Mouse (Mus musculus) midbrain, embryonic 12.5 days (tissue): Measurements from ENCODE around the gene Supt4a. TPM values are rescaled to one million over a fixed set of nuclear protein-coding genes. Genes with fewer than 3 reads are reported as not detected.

Experiments
- ATAC-seq: fragments of 200-750 bp; cut with Nextera tagmentation; 2 replicates; pipeline ENCODE4 v1.8.0; 2017; ENCODE audit warnings: low read depth, moderate TSS enrichment, moderate library complexity; ENCODE audit not compliant: low FRiP score
- H3K27ac ChIP-seq: fragments of 300-500 bp; sonication (generic); replicated peaks from 2 replicates; pipeline ENCODE4 v1.5.1; 2016; ENCODE audit warnings: mild to moderate bottlenecking
- H3K27me3 ChIP-seq: fragments of 300-500 bp; sonication (generic); 2 replicates; pipeline ENCODE4 v1.6.1; 2016; ENCODE audit warnings: mild to moderate bottlenecking
- H3K36me3 ChIP-seq: fragments of 300-500 bp; sonication (generic); 2 replicates; pipeline ENCODE4 v1.6.1; 2016
- H3K4me1 ChIP-seq: fragments of 300-500 bp; sonication (generic); 2 replicates; pipeline ENCODE4 v1.6.1; 2016
- H3K4me2 ChIP-seq: fragments of 300-500 bp; sonication (generic); replicated peaks from 2 replicates; pipeline ENCODE4 v1.6.1; 2016; ENCODE audit warnings: mild to moderate bottlenecking, moderate library complexity
- H3K4me3 ChIP-seq: fragments of 300-500 bp; sonication (generic); 2 replicates; pipeline ENCODE4 v1.5.1; 2016; ENCODE audit warnings: mild to moderate bottlenecking
- H3K9ac ChIP-seq: fragments of 300-500 bp; sonication (generic); replicated peaks from 2 replicates; pipeline ENCODE4 v1.6.1; 2016; ENCODE audit warnings: mild to moderate bottlenecking, moderate library complexity
- H3K9me3 ChIP-seq: fragments of 300-500 bp; sonication (generic); 2 replicates; pipeline ENCODE4 v1.6.1; 2016; ENCODE audit warnings: mild to moderate bottlenecking
- WGBS: fragments of 180-500 bp; shearing (Covaris S2); methylation state at CpG from one replicate; pipeline ENCODE4 v1.1.7; 2016; 5-methylcytosine and 5-hydroxymethylcytosine counted together
- polyA plus RNA-seq: library from polyadenylated mRNA; unstranded; fragments of >200 nt; fragmentation: Nextera tagmentation; extraction: Ambion mirVana; gene quantifications from 2 replicates; pipeline ENCODE4 v1.2.1, GENCODE M21; 2016

Gene Supt4a
- polyA plus RNA-seq, 1 experiment from 2014 or later = 139 TPM

- H3K9me3 ChIP-seq = no peaks in the 10 kb centered on the region
- no peaks in the 10 kb centered on the region for H3K4me1 ChIP-seq
- peaks cover 35% of the 10 kb centered on the region for H3K36me3 ChIP-seq
- no peak overlapping the region for H3K4me3 ChIP-seq
- no peak overlapping the region for H3K4me2 ChIP-seq
- 90% methylated on average over 4 of the region's 5 CpGs for WGBS
- no peak for ATAC-seq
- no peak overlapping the region for H3K27ac ChIP-seq
- H3K27me3 ChIP-seq = no peaks in the 10 kb centered on the region; the same call in 1 of the 2 replicates
- H3K9ac ChIP-seq = no peak overlapping the region
Observed at GRCm38 (mm10) chr11:87747312-87747711, 10.0 kb downstream of the Supt4a start.

GRCm38 (mm10) chr11:87747716-87748115 is 10.4 kb downstream of the Supt4a start:
- WGBS = 95% methylated on average over 7 of the region's 7 CpGs
- no peaks in the 10 kb centered on the region for H3K4me1 ChIP-seq
- no peak overlapping the region for H3K9ac ChIP-seq
- peaks cover 30% of the 10 kb centered on the region for H3K36me3 ChIP-seq
- H3K9me3 ChIP-seq = no peaks in the 10 kb centered on the region
- no peaks in the 10 kb centered on the region; the same call in 1 of the 2 replicates for H3K27me3 ChIP-seq
- ATAC-seq = no peak
- H3K4me2 ChIP-seq = no peak overlapping the region
- no peak overlapping the region for H3K27ac ChIP-seq
- H3K4me3 ChIP-seq = no peak overlapping the region

GRCm38 (mm10) chr11:87748132-87749119 is 11.1 kb downstream of the Supt4a start:
- WGBS = 43% methylated on average over 19 of the region's 19 CpGs
- H3K4me3 ChIP-seq = no peak overlapping the region
- no peak for ATAC-seq
- no peaks in the 10 kb centered on the region for H3K9me3 ChIP-seq
- H3K27ac ChIP-seq = no peak overlapping the region
- no peak overlapping the region for H3K9ac ChIP-seq
- H3K36me3 ChIP-seq = peaks cover 23% of the 10 kb centered on the region
- no peaks in the 10 kb centered on the region; the same call in 1 of the 2 replicates for H3K27me3 ChIP-seq
- no peaks in the 10 kb centered on the region for H3K4me1 ChIP-seq
- no peak overlapping the region for H3K4me2 ChIP-seq

GRCm38 (mm10) chr11:87749192-87750042 is 12.1 kb downstream of the Supt4a start:
- no peak overlapping the region for H3K27ac ChIP-seq

GRCm38 (mm10) chr11:87750043-87750421 is 12.7 kb downstream of the Supt4a start:
- 84% methylated on average over 11 of the region's 11 CpGs for WGBS
- Histone ChIP-seq H3K36me3 (peaks cover 8% of the 10 kb centered on the region), H3K4me3 (no peak overlapping the region), H3K4me2 (no peak overlapping the region), H3K27ac (no peak overlapping the region), H3K27me3 (no peaks in the 10 kb centered on the region; the same call in 1 of the 2 replicates), H3K9me3 (no peaks in the 10 kb centered on the region), H3K9ac (no peak overlapping the region), H3K4me1 (no peaks in the 10 kb centered on the region)
- ATAC-seq = no peak

More at GRCm38 (mm10) chr11:87749192-87750042, 12.1 kb downstream of the Supt4a start:
- Histone ChIP-seq H3K36me3 (peaks cover 14% of the 10 kb centered on the region), H3K27me3 (no peaks in the 10 kb centered on the region; the same call in 1 of the 2 replicates), H3K4me1 (no peaks in the 10 kb centered on the region), H3K4me3 (no peak overlapping the region), H3K9ac (no peak overlapping the region), H3K4me2 (no peak overlapping the region), H3K9me3 (no peaks in the 10 kb centered on the region)
- WGBS = 60% methylated on average over 18 of the region's 18 CpGs
- no peak for ATAC-seq

- no peaks in the 10 kb centered on the region for H3K9me3 ChIP-seq
- H3K9ac ChIP-seq = no peak overlapping the region
- no peak overlapping the region for H3K27ac ChIP-seq
- no peak for ATAC-seq
- H3K4me1 ChIP-seq = no peaks in the 10 kb centered on the region
- 69% methylated on average over 3 of the region's 3 CpGs for WGBS
- H3K27me3 ChIP-seq = no peaks in the 10 kb centered on the region; the same call in 1 of the 2 replicates
- H3K4me2 ChIP-seq = no peak overlapping the region
- no peak overlapping the region for H3K4me3 ChIP-seq
- peaks cover 3% of the 10 kb centered on the region; the same call in 1 of the 2 replicates for H3K36me3 ChIP-seq
Observed at GRCm38 (mm10) chr11:87750521-87750920, 13.2 kb downstream of the Supt4a start.

- Histone ChIP-seq H3K9ac (no peak overlapping the region), H3K27me3 (no peaks in the 10 kb centered on the region; the same call in 1 of the 2 replicates), H3K4me2 (no peak overlapping the region), H3K4me1 (no peaks in the 10 kb centered on the region), H3K27ac (no peak overlapping the region), H3K36me3 (no peaks in the 10 kb centered on the region), H3K9me3 (no peaks in the 10 kb centered on the region), H3K4me3 (no peak overlapping the region)
- WGBS = 75% methylated on average over 8 of the region's 8 CpGs
- no peak for ATAC-seq
Observed at GRCm38 (mm10) chr11:87751031-87751430, 13.7 kb downstream of the Supt4a start.

GRCm38 (mm10) chr11:87751491-87751966 is 14.2 kb downstream of the Supt4a start:
- Histone ChIP-seq H3K36me3 (no peaks in the 10 kb centered on the region), H3K27me3 (no peaks in the 10 kb centered on the region; the same call in 1 of the 2 replicates), H3K4me2 (no peak overlapping the region), H3K9ac (no peak overlapping the region), H3K27ac (no peak overlapping the region), H3K9me3 (no peaks in the 10 kb centered on the region), H3K4me3 (no peak overlapping the region), H3K4me1 (no peaks in the 10 kb centered on the region)
- WGBS = 69% methylated on average over 4 of the region's 4 CpGs
- no peak for ATAC-seq

- no peaks in the 10 kb centered on the region for H3K4me1 ChIP-seq
- WGBS = 86% methylated on average over 1 of the region's 1 CpGs
- H3K4me3 ChIP-seq = no peak overlapping the region
- H3K36me3 ChIP-seq = no peaks in the 10 kb centered on the region
- ATAC-seq = no peak
- H3K9me3 ChIP-seq = no peaks in the 10 kb centered on the region
- no peak overlapping the region for H3K4me2 ChIP-seq
- no peak overlapping the region for H3K9ac ChIP-seq
- no peak overlapping the region for H3K27ac ChIP-seq
- H3K27me3 ChIP-seq = no peaks in the 10 kb centered on the region; the same call in 1 of the 2 replicates
Observed at GRCm38 (mm10) chr11:87752307-87752706, 15.0 kb downstream of the Supt4a start.

GRCm38 (mm10) chr11:87753255-87753654 is 15.9 kb downstream of the Supt4a start:
- ATAC-seq = no peak
- Histone ChIP-seq H3K4me3 (no peak overlapping the region), H3K4me2 (no peak overlapping the region), H3K27ac (no peak overlapping the region), H3K27me3 (no peaks in the 10 kb centered on the region; the same call in 1 of the 2 replicates), H3K36me3 (no peaks in the 10 kb centered on the region), H3K9me3 (no peaks in the 10 kb centered on the region), H3K4me1 (no peaks in the 10 kb centered on the region), H3K9ac (no peak overlapping the region)
- WGBS = 93% methylated on average over 8 of the region's 8 CpGs

- Histone ChIP-seq H3K9ac (no peak overlapping the region), H3K27ac (no peak overlapping the region), H3K4me1 (no peaks in the 10 kb centered on the region), H3K4me2 (no peak overlapping the region), H3K36me3 (no peaks in the 10 kb centered on the region), H3K27me3 (no peaks in the 10 kb centered on the region; the same call in 1 of the 2 replicates), H3K4me3 (no peak overlapping the region), H3K9me3 (no peaks in the 10 kb centered on the region)
- WGBS = 82% methylated on average over 5 of the region's 5 CpGs
- ATAC-seq = no peak
Observed at GRCm38 (mm10) chr11:87753891-87754501, 16.6 kb downstream of the Supt4a start.
